Mouse (Mus musculus) erythroblast, embryonic 14.5 days (primary cell): ENCODE data around the gene Tceal3.

Experiments
- GATA1 ChIP-seq: IDR thresholded peaks from 2 replicates; pipeline ENCODE4 v1.6.1; 2012; ENCODE audit warnings: low read length, inconsistent platforms, mixed read lengths
- TAL1 ChIP-seq: IDR thresholded peaks from 3 replicates; pipeline ENCODE4 v1.6.1; 2012; ENCODE audit warnings: low read length, inconsistent platforms, mixed read lengths

- no peak for TF ChIP-seq GATA1
- no peak for TF ChIP-seq TAL1
These were observed 35.3 kb downstream of the Tceal3 start for GRCm38 (mm10) chrX:136625959-136626358.
